Mouse (Mus musculus): Measurements from ENCODE around the gene Kcnc3.

GRCm38 (mm10) chr7:44628402-44629034 is 38.1 kb downstream of the Kcnc3 start:
- TF ChIP-seq CTCF (IDR thresholded peaks at IDR 0.05; ENCODE audit: control insufficient read depth, insufficient read depth, low read length) = no peak
- peak; percentile 9; the same call in 1 of the 2 replicates for TF ChIP-seq POLR2A (IDR thresholded peaks at IDR 0.05; ENCODE audit: borderline replicate concordance, control insufficient read depth, low read depth, low read length)
